Mouse (Mus musculus) frontal cortex, adult (tissue): ENCODE measurements at regions not wholly inside any gene's neighbourhood (a gene's known extent, or its start where the extent isn't known, plus 50 kb on each side); places are given as distances from the start of the nearest gene placed in this dataset.
"Not testable (repeated sequence)": the region's sequence is repeated elsewhere in the genome, so short reads cannot be mapped to it uniquely, and the experiment has no call there.

Experiments
- ATAC-seq: cut with Nextera tagmentation; 2 replicates; pipeline ENCODE4 v1.9.2; 2017; ENCODE audit warnings: mild to moderate bottlenecking, moderate library complexity, mixed read lengths; ENCODE audit not compliant: low TSS enrichment

DNA sequence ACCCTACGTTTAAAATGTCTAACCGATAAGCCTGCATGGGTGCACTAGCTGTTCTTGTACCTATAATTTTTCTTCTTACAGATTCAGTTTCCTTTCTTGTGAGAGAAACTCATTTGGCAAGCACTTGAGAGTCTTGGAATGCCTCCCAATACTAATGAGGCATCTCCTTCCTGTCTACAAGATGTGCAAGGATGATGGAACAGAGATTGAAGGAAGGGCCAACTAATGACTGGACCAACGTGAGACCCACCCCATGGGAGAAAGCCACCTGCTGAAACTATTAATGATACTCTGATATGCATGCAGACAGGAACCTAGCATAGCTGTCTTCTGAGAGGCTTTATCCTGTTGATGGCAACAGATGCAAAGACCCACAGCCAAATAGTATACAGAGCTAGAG lies 179.9 kb upstream of the Slitrk6 start:
- ATAC-seq = peak; percentile 38; the same call in 1 of the 2 replicates

DNA sequence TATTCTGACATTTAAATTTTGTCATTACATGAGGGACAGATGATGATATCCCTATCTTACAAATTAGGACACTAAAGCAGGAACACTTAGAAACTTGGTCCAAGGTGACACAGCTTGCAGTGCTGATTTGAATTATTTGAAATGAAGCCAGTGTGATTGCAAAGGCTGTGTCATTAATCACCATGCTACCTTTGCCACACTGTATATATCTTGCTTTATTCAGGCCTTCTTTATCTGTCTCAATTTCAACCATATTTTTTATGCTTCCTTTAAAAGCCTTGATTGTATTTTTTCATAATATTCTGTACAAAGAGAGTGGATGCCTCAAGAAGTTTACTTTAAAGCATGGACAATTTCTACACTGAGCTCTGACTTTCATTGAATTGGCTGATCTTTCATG lies 167.0 kb upstream of the Slitrk6 start:
- no peak for ATAC-seq

DNA sequence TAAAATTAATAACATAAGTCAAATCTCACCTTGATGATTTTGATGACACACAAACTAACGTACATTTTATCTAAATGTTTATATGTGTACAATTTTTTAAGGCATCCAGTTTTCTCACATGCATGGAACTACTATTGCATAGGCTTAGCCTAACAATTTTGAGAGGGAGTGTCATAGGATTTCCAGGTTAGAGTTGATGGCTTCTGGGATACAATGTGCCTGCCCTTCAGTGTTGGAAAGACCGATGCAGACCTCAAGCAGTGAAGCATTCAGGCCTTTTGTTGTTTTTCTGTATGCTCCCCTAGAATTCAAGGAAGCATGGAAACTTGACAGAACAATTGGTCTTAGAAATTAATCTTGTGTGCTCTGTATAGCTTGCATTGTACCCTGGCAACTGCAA lies 158.4 kb upstream of the Slitrk6 start:
- no peak for ATAC-seq

DNA sequence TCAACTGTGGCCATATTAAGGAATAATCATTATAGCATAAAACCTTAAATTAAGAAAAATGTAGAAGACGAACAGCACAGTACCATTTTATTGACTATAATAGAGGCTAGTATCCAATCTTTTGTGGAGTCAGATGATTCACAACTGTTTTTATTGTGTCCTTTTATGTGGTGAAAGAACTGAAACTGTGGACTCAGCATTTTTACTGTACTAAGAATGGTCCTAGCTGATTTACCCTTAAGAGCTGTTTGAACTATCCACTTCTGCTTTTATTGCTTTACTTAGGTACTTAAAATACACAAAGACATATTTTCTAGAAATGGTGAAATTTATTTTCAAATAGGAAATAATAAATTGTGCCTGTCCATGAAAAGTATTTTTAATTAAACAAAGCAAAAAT lies 137.9 kb upstream of the Slitrk6 start:
- no peak for ATAC-seq

DNA sequence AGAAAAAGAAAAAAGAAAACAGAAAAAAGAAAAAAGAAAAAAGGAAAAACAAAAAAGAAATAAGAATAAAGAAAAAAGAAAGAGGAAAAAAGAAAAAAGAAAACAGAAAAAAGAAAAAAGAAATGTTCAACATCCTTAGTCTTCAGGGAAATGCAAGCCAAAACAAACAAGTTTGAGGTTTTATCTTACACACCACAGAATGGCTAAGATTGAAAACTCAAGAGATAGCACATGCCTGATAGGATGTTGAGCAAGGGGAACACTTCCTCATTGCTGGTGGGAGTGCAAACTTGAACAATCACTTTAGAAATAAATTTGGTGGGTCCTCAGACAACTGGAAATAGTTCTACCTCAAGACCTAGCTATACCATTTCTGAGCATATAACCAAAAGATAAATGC lies 116.4 kb upstream of the Slitrk6 start:
- ATAC-seq = no peak

DNA sequence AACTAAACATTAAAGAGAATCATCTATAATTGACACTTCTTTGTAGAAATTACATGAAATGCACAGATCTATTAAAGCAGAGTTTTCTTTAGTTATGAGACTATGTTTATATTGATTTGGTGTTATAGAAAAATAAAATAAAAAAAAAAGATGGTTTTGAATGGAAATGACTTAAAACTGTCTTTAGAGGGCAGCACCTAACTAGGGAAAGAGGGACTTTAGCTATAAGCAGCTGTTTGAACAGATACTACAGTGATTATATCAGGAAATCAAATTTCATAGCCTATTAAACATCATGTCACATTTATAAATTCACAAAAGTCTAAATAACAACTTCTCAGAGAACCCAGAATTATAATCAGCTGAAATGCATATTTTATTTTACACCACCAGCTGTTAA lies 69.7 kb upstream of the Slitrk6 start:
- ATAC-seq = no peak

DNA sequence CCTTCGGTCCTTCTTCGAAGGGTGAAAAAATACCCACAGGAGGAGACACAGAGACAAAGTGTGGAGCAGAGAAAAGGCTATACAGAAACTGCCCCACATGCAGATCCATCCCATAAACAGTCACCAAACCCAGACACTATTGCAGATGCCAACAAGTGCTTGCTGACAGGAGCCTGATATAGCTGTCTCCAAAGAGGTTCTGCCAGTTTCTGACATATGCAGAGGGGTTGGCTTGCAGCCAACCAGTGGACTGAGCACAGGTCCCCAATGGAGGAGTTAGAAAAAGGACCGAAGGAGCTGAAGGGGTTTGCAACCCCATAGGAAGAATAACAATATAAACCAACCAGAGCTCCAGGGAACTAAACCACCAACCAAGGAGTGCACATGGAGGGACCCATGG lies 67.2 kb upstream of the Slitrk6 start:
- not testable (repeated sequence) for ATAC-seq
